Mouse (Mus musculus): ENCODE measurements around the gene Vash1. TPM values are rescaled to one million over a fixed set of nuclear protein-coding genes. Genes with fewer than 3 reads are reported as not detected.
A peak's percentile ranks its signal among the peaks of the same experiment; 100 is the strongest.

Gene Vash1
- total RNA-seq (2014; rRNA removed) (0.74 and 0.94 TPM in 2 replicates), polyA plus RNA-seq (2012; rRNA removed) (0.80 and 0.88 TPM in 2 replicates)

GRCm38 (mm10) chr12:86678591-86679545 is at the start of gene Vash1:
Gene Vash1, plus strand, starts transcription at chr12:86678700.
- TF ChIP-seq POLR2A (IDR thresholded peaks at IDR 0.05; ENCODE audit: extremely low read depth, insufficient read depth, low read length): no peak
- TF ChIP-seq CTCF (IDR thresholded peaks at IDR 0.05; ENCODE audit: low read depth, low read length): no peak
- no peaks in the 10 kb centered on the region for H3K79me2 ChIP-seq (ENCODE audit: control insufficient read depth, insufficient read depth, low read length)
- H3K9ac ChIP-seq (ENCODE audit: low read depth, low read length): peak within 1 kb of the TSS; percentile 82
- no peak for DNase-seq (ENCODE audit: extremely low read depth, low read depth, low spot score)
- H3K27ac ChIP-seq (replicated peaks; ENCODE audit: insufficient read depth, low read depth, low read length): no peak within 1 kb of the TSS
- no peaks in the 10 kb centered on the region; the same call in 1 of the 2 replicates for H3K4me1 ChIP-seq (ENCODE audit: control insufficient read depth, insufficient read depth, low read length)
- peaks cover 14% of the 10 kb centered on the region; the same call in 1 of the 2 replicates for H3K27me3 ChIP-seq (ENCODE audit: control insufficient read depth, insufficient read depth, low read length)
- 1% methylated on average over 89 of the region's 94 CpGs for WGBS
- H3K36me3 ChIP-seq (ENCODE audit: control insufficient read depth, insufficient read depth, low read length): no peaks in the 10 kb centered on the region
- peak within 1 kb of the TSS; percentile 92 for H3K4me3 ChIP-seq (ENCODE audit: insufficient read depth, low read depth, low read length)

GRCm38 (mm10) chr12:86628783-86629172 is 49.7 kb upstream of the Vash1 start:
- 61% methylated on average over 6 of the region's 6 CpGs for WGBS
- no peak overlapping the region for H3K27ac ChIP-seq (replicated peaks; ENCODE audit: insufficient read depth, low read depth, low read length)

GRCm38 (mm10) chr12:86641763-86642162 is 36.7 kb upstream of the Vash1 start:
- no peaks in the 10 kb centered on the region for H3K36me3 ChIP-seq (ENCODE audit: control insufficient read depth, insufficient read depth, low read length)
- TF ChIP-seq CTCF (IDR thresholded peaks at IDR 0.05; ENCODE audit: low read depth, low read length) (peak; percentile 34; the same call in 1 of the 2 replicates), POLR2A (IDR thresholded peaks at IDR 0.05; ENCODE audit: extremely low read depth, insufficient read depth, low read length) (no peak)
- H3K27me3 ChIP-seq (ENCODE audit: control insufficient read depth, insufficient read depth, low read length): no peaks in the 10 kb centered on the region
- H3K79me2 ChIP-seq (ENCODE audit: control insufficient read depth, insufficient read depth, low read length): no peaks in the 10 kb centered on the region
- H3K27ac ChIP-seq (replicated peaks; ENCODE audit: insufficient read depth, low read depth, low read length): no peak overlapping the region
- H3K4me3 ChIP-seq (ENCODE audit: insufficient read depth, low read depth, low read length): no peak overlapping the region
- H3K9ac ChIP-seq (ENCODE audit: low read depth, low read length): no peak overlapping the region
- no peaks in the 10 kb centered on the region for H3K4me1 ChIP-seq (ENCODE audit: control insufficient read depth, insufficient read depth, low read length)
- 50% methylated on average over 8 of the region's 8 CpGs for WGBS
- DNase-seq (ENCODE audit: extremely low read depth, low read depth, low spot score): peak; percentile 20

More at GRCm38 (mm10) chr12:86628783-86629172, 49.7 kb upstream of the Vash1 start:
- Histone ChIP-seq H3K4me1 (ENCODE audit: control insufficient read depth, insufficient read depth, low read length) (no peaks in the 10 kb centered on the region), H3K27me3 (ENCODE audit: control insufficient read depth, insufficient read depth, low read length) (0 out of 2 replicates have a peak, but pooled peaks cover 3% of the 10 kb centered on the region), H3K36me3 (ENCODE audit: control insufficient read depth, insufficient read depth, low read length) (no peaks in the 10 kb centered on the region), H3K79me2 (ENCODE audit: control insufficient read depth, insufficient read depth, low read length) (no peaks in the 10 kb centered on the region), H3K4me3 (ENCODE audit: insufficient read depth, low read depth, low read length) (no peak overlapping the region), H3K9ac (ENCODE audit: low read depth, low read length) (no peak overlapping the region)
- TF ChIP-seq CTCF (IDR thresholded peaks at IDR 0.05; ENCODE audit: low read depth, low read length): no peak
- TF ChIP-seq POLR2A (IDR thresholded peaks at IDR 0.05; ENCODE audit: extremely low read depth, insufficient read depth, low read length): no peak
- DNase-seq (ENCODE audit: extremely low read depth, low read depth, low spot score): no peak

- no peak for TF ChIP-seq CTCF (IDR thresholded peaks at IDR 0.05; ENCODE audit: low read depth, low read length)
- no peak for TF ChIP-seq POLR2A (IDR thresholded peaks at IDR 0.05; ENCODE audit: extremely low read depth, insufficient read depth, low read length)
- no peak overlapping the region for H3K9ac ChIP-seq (ENCODE audit: low read depth, low read length)
- H3K79me2 ChIP-seq (ENCODE audit: control insufficient read depth, insufficient read depth, low read length): no peaks in the 10 kb centered on the region
- no peak overlapping the region for H3K4me3 ChIP-seq (ENCODE audit: insufficient read depth, low read depth, low read length)
- DNase-seq (ENCODE audit: extremely low read depth, low read depth, low spot score): no peak
- H3K27ac ChIP-seq (replicated peaks; ENCODE audit: insufficient read depth, low read depth, low read length): no peak overlapping the region
- WGBS: 81% methylated on average over 17 of the region's 17 CpGs
- H3K4me1 ChIP-seq (ENCODE audit: control insufficient read depth, insufficient read depth, low read length): no peaks in the 10 kb centered on the region
- H3K36me3 ChIP-seq (ENCODE audit: control insufficient read depth, insufficient read depth, low read length): no peaks in the 10 kb centered on the region
- H3K27me3 ChIP-seq (ENCODE audit: control insufficient read depth, insufficient read depth, low read length): no peaks in the 10 kb centered on the region
Observed at GRCm38 (mm10) chr12:86644512-86645273, 33.8 kb upstream of the Vash1 start.

- DNase-seq (ENCODE audit: extremely low read depth, low read depth, low spot score): no peak
- TF ChIP-seq CTCF (IDR thresholded peaks at IDR 0.05; ENCODE audit: low read depth, low read length) (no peak), POLR2A (IDR thresholded peaks at IDR 0.05; ENCODE audit: extremely low read depth, insufficient read depth, low read length) (no peak)
- Histone ChIP-seq H3K4me3 (ENCODE audit: insufficient read depth, low read depth, low read length) (no peak overlapping the region), H3K9ac (ENCODE audit: low read depth, low read length) (no peak overlapping the region), H3K36me3 (ENCODE audit: control insufficient read depth, insufficient read depth, low read length) (no peaks in the 10 kb centered on the region), H3K27ac (replicated peaks; ENCODE audit: insufficient read depth, low read depth, low read length) (no peak overlapping the region), H3K27me3 (ENCODE audit: control insufficient read depth, insufficient read depth, low read length) (no peaks in the 10 kb centered on the region), H3K79me2 (ENCODE audit: control insufficient read depth, insufficient read depth, low read length) (no peaks in the 10 kb centered on the region), H3K4me1 (ENCODE audit: control insufficient read depth, insufficient read depth, low read length) (no peaks in the 10 kb centered on the region)
- WGBS: 93% methylated on average over 5 of the region's 5 CpGs
Observed at GRCm38 (mm10) chr12:86645494-86645893, 33.0 kb upstream of the Vash1 start.
